Mouse (Mus musculus) forebrain, embryonic 12.5 days (tissue): ENCODE results near the gene Nr2f1. TPM values are rescaled to one million over a fixed set of nuclear protein-coding genes. Genes with fewer than 3 reads are reported as not detected.

Source experiments
- ATAC-seq: fragments of 200-750 bp; cut with Nextera tagmentation; 2 replicates; pipeline ENCODE4 v1.8.0; 2017; ENCODE audit warnings: moderate TSS enrichment; ENCODE audit not compliant: low FRiP score
- H3K27ac ChIP-seq: fragments of 300-500 bp; sonication (generic); 2 replicates; pipeline ENCODE4 v1.5.1; 2016; ENCODE audit warnings: mild to moderate bottlenecking
- H3K27me3 ChIP-seq: fragments of 300-500 bp; sonication (generic); 2 replicates; pipeline ENCODE4 v1.6.1; 2016; ENCODE audit warnings: mild to moderate bottlenecking
- H3K36me3 ChIP-seq: fragments of 300-500 bp; sonication (generic); replicated peaks from 2 replicates; pipeline ENCODE4 v1.6.1; 2016; ENCODE audit warnings: mild to moderate bottlenecking
- H3K4me1 ChIP-seq: fragments of 300-500 bp; sonication (generic); 2 replicates; pipeline ENCODE4 v1.6.1; 2016
- H3K4me2 ChIP-seq: fragments of 300-500 bp; sonication (generic); 2 replicates; pipeline ENCODE4 v1.6.1; 2016; ENCODE audit warnings: mild to moderate bottlenecking, moderate library complexity
- H3K4me3 ChIP-seq: fragments of 300-500 bp; sonication (generic); replicated peaks from 2 replicates; pipeline ENCODE4 v1.5.1; 2016; ENCODE audit warnings: mild to moderate bottlenecking
- H3K9ac ChIP-seq: fragments of 300-500 bp; sonication (generic); 2 replicates; pipeline ENCODE4 v1.6.1; 2016; ENCODE audit warnings: mild to moderate bottlenecking
- H3K9me3 ChIP-seq: fragments of 300-500 bp; sonication (generic); 2 replicates; pipeline ENCODE4 v1.6.1; 2016
- WGBS: fragments of 180-500 bp; shearing (Covaris S2); methylation state at CpG from one replicate; pipeline ENCODE4 v1.1.7; 2016; 5-methylcytosine and 5-hydroxymethylcytosine counted together
- polyA plus RNA-seq: library from polyadenylated mRNA; unstranded; fragments of >200 nt; fragmentation: Nextera tagmentation; extraction: Ambion mirVana; gene quantifications from 2 replicates; pipeline ENCODE4 v1.2.1, GENCODE M21; 2016

Nr2f1 gene
- polyA plus RNA-seq, 1 experiment from 2014 or later, result 113 TPM

DNA sequence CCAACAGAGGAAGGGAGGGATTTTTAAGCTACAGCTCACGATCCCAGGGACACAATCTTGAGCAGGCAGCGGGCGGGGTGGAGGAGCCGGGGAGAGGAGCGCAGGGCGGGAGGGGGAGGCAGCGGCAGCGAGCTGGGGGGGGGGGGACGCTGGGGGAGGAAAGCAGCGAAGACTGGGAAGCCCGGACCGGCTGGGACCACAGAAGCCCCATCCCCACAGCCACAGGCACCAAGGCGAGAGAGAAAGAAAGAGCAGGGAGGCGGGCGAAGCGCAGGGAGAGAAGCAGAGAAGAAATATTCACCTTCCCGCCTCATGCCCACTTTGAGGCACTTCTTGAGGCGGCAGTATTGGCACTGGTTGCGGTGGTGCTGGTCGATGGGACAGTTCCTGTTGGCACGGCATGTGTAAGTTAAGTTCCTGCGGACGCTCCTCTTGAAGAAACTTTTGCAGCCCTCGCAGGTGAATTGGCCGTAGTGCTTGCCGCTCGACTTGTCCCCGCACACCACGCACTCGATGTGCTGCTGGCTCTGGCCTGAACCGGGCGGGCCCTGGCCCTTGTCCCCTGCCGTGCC is 1.7 kb downstream of the Nr2f1 start:
- peaks cover 17% of the 10 kb centered on the region for H3K36me3 ChIP-seq
- H3K27me3 ChIP-seq, result peaks cover 15% of the 10 kb centered on the region
- no peaks in the 10 kb centered on the region for H3K9me3 ChIP-seq
- ATAC-seq, result no peak
- H3K4me3 ChIP-seq, result peak overlapping the region; percentile 96
- H3K4me2 ChIP-seq, result peak overlapping the region; percentile 75
- H3K9ac ChIP-seq, result peak overlapping the region; percentile 100
- under 1% methylated on average over 31 of the region's 33 CpGs for WGBS
- H3K27ac ChIP-seq, result peak overlapping the region; percentile 100
- no peaks in the 10 kb centered on the region; the same call in 1 of the 2 replicates for H3K4me1 ChIP-seq

- Histone ChIP-seq H3K4me1 (no peaks in the 10 kb centered on the region; the same call in 1 of the 2 replicates), H3K4me2 (peak overlapping the region; percentile 75), H3K4me3 (peak overlapping the region; percentile 96), H3K9ac (peak overlapping the region; percentile 100), H3K36me3 (peaks cover 17% of the 10 kb centered on the region), H3K9me3 (no peaks in the 10 kb centered on the region), H3K27ac (peak overlapping the region; percentile 100), H3K27me3 (peaks cover 18% of the 10 kb centered on the region)
- no peak for ATAC-seq
- 0% methylated on average over 9 of the region's 9 CpGs for WGBS
These were observed 2.2 kb downstream of the Nr2f1 start for GRCm38 (mm10) chr13:78197286-78197818.

DNA sequence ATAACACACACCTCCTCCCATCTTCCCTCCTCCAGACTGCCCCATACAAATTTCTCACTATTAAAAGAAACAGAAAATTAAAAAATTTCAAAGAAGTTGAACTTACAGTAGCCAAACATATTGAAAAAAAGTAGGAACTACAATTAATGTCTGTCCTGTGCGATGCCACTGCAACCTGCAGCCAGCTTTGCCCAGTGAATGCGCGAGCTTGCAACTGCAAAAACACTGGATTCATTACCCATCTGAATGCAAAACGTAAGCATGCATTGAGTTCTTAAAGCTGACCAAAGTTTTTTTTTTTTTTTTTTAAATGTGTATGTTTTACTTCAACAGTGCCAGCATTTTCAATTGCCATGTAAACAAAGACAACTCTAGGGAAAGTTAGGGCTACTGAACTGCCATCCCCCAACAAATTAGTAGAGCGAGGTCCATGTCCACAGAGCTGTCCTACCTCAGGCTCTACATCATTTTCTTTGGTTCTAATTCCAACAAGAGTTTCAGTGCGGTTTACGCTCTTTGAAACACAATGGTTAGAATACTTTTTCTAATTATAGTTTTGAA is 3.2 kb downstream of the Nr2f1 start:
- Histone ChIP-seq H3K4me3 (peak overlapping the region; percentile 96), H3K27me3 (peaks cover 25% of the 10 kb centered on the region), H3K9ac (peak overlapping the region; percentile 98), H3K36me3 (peaks cover 26% of the 10 kb centered on the region), H3K27ac (peak overlapping the region; percentile 95), H3K9me3 (no peaks in the 10 kb centered on the region), H3K4me1 (peaks cover 6% of the 10 kb centered on the region), H3K4me2 (peak overlapping the region; percentile 70)
- 2% methylated on average over 7 of the region's 7 CpGs for WGBS
- ATAC-seq, result no peak

- H3K4me1 ChIP-seq, result peaks cover 12% of the 10 kb centered on the region
- no peaks in the 10 kb centered on the region for H3K9me3 ChIP-seq
- no peak for ATAC-seq
- H3K9ac ChIP-seq, result peak overlapping the region; percentile 98
- H3K4me3 ChIP-seq, result peak overlapping the region; percentile 96
- peaks cover 26% of the 10 kb centered on the region for H3K36me3 ChIP-seq
- H3K4me2 ChIP-seq, result peak overlapping the region; percentile 70
- peaks cover 30% of the 10 kb centered on the region for H3K27me3 ChIP-seq
- H3K27ac ChIP-seq, result peak overlapping the region; percentile 95
- WGBS, result 3% methylated on average over 13 of the region's 13 CpGs
These were observed 3.9 kb downstream of the Nr2f1 start for GRCm38 (mm10) chr13:78195601-78196115.

- WGBS, result under 1% methylated on average over 64 of the region's 64 CpGs
- Histone ChIP-seq H3K27me3 (peaks cover 36% of the 10 kb centered on the region), H3K9me3 (no peaks in the 10 kb centered on the region), H3K4me2 (peak overlapping the region; percentile 70), H3K9ac (peak overlapping the region; percentile 98), H3K4me3 (peak overlapping the region; percentile 96), H3K4me1 (peaks cover 18% of the 10 kb centered on the region), H3K27ac (peak overlapping the region; percentile 95), H3K36me3 (peaks cover 29% of the 10 kb centered on the region)
- ATAC-seq, result peak; percentile 13; the same call in 1 of the 2 replicates
These were observed 4.5 kb downstream of the Nr2f1 start for GRCm38 (mm10) chr13:78194850-78195600.

DNA sequence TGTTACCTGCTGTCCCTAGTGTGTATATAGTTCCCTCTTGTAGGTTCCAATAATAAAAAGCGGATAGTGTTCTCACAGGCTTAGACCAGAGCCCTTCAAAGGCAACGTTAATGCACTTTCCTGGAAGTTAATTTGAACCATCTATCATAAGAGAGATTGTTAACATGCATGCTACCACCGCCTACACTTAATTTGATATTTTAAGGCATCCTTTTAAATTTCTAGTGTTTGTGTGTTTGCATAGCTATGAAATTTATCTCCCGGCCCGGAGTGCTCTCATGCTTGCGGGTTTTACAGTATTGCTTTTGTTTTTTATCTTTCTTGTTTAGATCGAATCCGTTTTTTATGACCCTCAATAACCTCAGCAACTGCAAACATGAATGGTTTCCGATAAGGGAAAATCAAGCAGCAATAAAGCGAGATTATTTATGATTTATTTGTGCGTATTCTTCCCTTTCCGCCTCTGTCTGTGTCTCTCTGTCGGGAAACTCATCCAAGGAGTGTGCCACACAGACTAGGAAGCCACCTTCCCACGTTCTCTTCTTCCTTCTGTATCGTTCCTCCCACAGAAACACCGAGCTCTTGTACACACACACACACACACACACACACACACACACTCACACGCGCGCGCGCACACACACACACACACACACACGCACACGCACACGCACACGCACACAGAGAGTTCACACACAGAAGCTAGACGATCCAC is 5.3 kb downstream of the Nr2f1 start:
- peak overlapping the region; percentile 96 for H3K4me3 ChIP-seq
- H3K9me3 ChIP-seq, result no peaks in the 10 kb centered on the region
- peaks cover 43% of the 10 kb centered on the region for H3K27me3 ChIP-seq
- peaks cover 25% of the 10 kb centered on the region for H3K4me1 ChIP-seq
- no peak for ATAC-seq
- H3K36me3 ChIP-seq, result peaks cover 36% of the 10 kb centered on the region
- peak overlapping the region; percentile 98 for H3K9ac ChIP-seq
- peak overlapping the region; percentile 70 for H3K4me2 ChIP-seq
- WGBS, result 6% methylated on average over 26 of the region's 26 CpGs
- peak overlapping the region; percentile 95 for H3K27ac ChIP-seq

DNA sequence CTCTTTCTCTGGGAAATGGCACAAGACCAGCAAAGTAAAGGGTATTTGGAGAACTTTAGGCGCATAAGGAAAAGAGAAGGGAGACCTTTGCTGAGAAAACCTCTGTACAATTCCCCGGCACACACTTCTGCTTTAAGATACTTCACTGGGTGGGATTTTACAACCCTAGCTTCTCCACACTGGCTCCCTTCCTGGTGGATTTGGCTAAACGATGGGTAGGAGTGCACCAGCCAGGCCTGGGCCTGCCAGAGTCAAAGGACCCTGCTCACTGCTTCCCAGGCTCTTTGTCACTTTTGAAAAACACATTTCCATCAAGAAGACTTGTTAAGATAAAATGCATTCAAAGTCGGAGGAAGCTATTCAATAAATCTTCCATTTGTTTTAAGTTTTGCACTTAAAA is 6.3 kb downstream of the Nr2f1 start:
- 14% methylated on average over 4 of the region's 4 CpGs for WGBS
- Histone ChIP-seq H3K36me3 (peaks cover 36% of the 10 kb centered on the region), H3K27ac (peak overlapping the region; percentile 95), H3K27me3 (peaks cover 49% of the 10 kb centered on the region), H3K9me3 (no peaks in the 10 kb centered on the region), H3K4me1 (peaks cover 29% of the 10 kb centered on the region), H3K4me3 (peak overlapping the region; percentile 96), H3K4me2 (peak overlapping the region; percentile 70), H3K9ac (peak overlapping the region; percentile 98)
- no peak for ATAC-seq

DNA sequence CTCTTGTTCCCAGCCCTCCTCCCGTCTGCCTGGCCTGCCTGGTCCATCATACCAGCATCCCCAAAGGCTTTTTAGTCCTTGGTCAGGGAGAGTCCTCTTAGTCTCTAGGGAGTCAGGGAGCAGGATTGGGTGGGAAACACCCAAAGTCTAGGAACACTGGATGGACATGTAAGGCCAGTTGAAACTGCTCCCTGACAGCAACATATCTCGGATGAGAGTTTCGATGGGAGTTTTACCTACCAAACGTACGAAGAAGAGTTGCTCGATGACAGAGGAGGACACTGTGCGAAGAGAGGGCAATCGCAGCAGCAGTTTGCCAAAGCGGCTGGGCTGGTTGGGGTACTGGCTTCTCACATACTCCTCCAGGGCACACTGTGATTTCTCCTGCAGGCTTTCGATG is 10.0 kb downstream of the Nr2f1 start:
- peaks cover 57% of the 10 kb centered on the region for H3K4me1 ChIP-seq
- peaks cover 74% of the 10 kb centered on the region for H3K27me3 ChIP-seq
- 16% methylated on average over 10 of the region's 10 CpGs for WGBS
- H3K27ac ChIP-seq, result peak overlapping the region; percentile 89
- H3K36me3 ChIP-seq, result peaks cover 32% of the 10 kb centered on the region
- peak overlapping the region; percentile 98 for H3K9ac ChIP-seq
- peak overlapping the region; percentile 70 for H3K4me2 ChIP-seq
- peak overlapping the region; percentile 96 for H3K4me3 ChIP-seq
- ATAC-seq, result no peak
- H3K9me3 ChIP-seq, result no peaks in the 10 kb centered on the region

- Histone ChIP-seq H3K4me3 (peak overlapping the region; percentile 19), H3K36me3 (peaks cover 27% of the 10 kb centered on the region), H3K27me3 (peaks cover 75% of the 10 kb centered on the region), H3K4me2 (peak overlapping the region; percentile 47), H3K27ac (peak overlapping the region; percentile 97), H3K9me3 (no peaks in the 10 kb centered on the region), H3K9ac (peak overlapping the region; percentile 54), H3K4me1 (peaks cover 73% of the 10 kb centered on the region)
- WGBS, result 36% methylated on average over 5 of the region's 5 CpGs
- ATAC-seq, result no peak
These were observed 11.7 kb downstream of the Nr2f1 start for GRCm38 (mm10) chr13:78187833-78188232.

- H3K9ac ChIP-seq, result peak overlapping the region; percentile 54; the same call in 1 of the 2 replicates
- no peak overlapping the region for H3K4me3 ChIP-seq
- H3K9me3 ChIP-seq, result no peaks in the 10 kb centered on the region
- WGBS, result 15% methylated on average over 12 of the region's 12 CpGs
- H3K4me2 ChIP-seq, result peak overlapping the region; percentile 61; the same call in 1 of the 2 replicates
- peaks cover 80% of the 10 kb centered on the region for H3K27me3 ChIP-seq
- peak overlapping the region; percentile 97 for H3K27ac ChIP-seq
- ATAC-seq, result no peak
- peaks cover 20% of the 10 kb centered on the region for H3K36me3 ChIP-seq
- peaks cover 76% of the 10 kb centered on the region for H3K4me1 ChIP-seq
These were observed 13.1 kb downstream of the Nr2f1 start for GRCm38 (mm10) chr13:78186340-78186946.

- H3K36me3 ChIP-seq, result peaks cover 14% of the 10 kb centered on the region
- peak overlapping the region; percentile 68 for H3K9ac ChIP-seq
- WGBS, result 4% methylated on average over 14 of the region's 14 CpGs
- no peak for ATAC-seq
- peak overlapping the region; percentile 61 for H3K4me2 ChIP-seq
- peaks cover 69% of the 10 kb centered on the region for H3K27me3 ChIP-seq
- no peaks in the 10 kb centered on the region for H3K9me3 ChIP-seq
- peak overlapping the region; percentile 12 for H3K4me3 ChIP-seq
- peaks cover 68% of the 10 kb centered on the region for H3K4me1 ChIP-seq
- H3K27ac ChIP-seq, result peak overlapping the region; percentile 97
These were observed 14.6 kb downstream of the Nr2f1 start for GRCm38 (mm10) chr13:78184786-78185466.
